Comparison of ENCODE assay signal across 10 mouse cellular contexts in genomic region chr4:45765121-45765564, GRCm38 (mm10). TPM values are rescaled to one million over a fixed set of nuclear protein-coding genes. Genes with fewer than 3 reads are reported as not detected.
DNase-seq lines count a peak whose midpoint lies in the region; ATAC-seq and TF ChIP-seq lines count a peak whose summit lies in the region.
"Had no signal": no experiment of that assay in that cellular context is flagged by ENCODE, and none has a peak within 500 bp of the region (broad histone marks: within the 10 kb centered on the region; RNA-seq: fewer than 3 reads in every experiment).

No protein-coding gene starts in this region.

- no peak for TF ChIP-seq CTCF in lung, embryonic 14.5 days (IDR thresholded peaks at IDR 0.05; ENCODE audit: low read depth)
- no peak for TF ChIP-seq CTCF in lung, adult 2 months (IDR thresholded peaks at IDR 0.05; ENCODE audit: insufficient read depth, low read length)

- TF ChIP-seq POLR2A in lung, adult 2 months (IDR thresholded peaks at IDR 0.05; ENCODE audit: borderline replicate concordance, extremely low read depth, low read depth, low read length) = no peak

- peaks cover 46% of the 10 kb centered on the region for H3K4me1 ChIP-seq in lung, embryonic 14.5 days (ENCODE audit: insufficient read depth)
- H3K4me1 ChIP-seq in lung, adult 2 months (ENCODE audit: control insufficient read depth, insufficient read depth, low read length) = peaks cover 4% of the 10 kb centered on the region
- H3K4me1 ChIP-seq in forebrain, embryonic 14.5 days (ENCODE audit: control insufficient read depth, insufficient read depth, low read length) = peaks cover 67% of the 10 kb centered on the region
- H3K4me1 ChIP-seq in limb, embryonic 12.5 days (replicated peaks) = peaks cover 37% of the 10 kb centered on the region
- peaks cover 55% of the 10 kb centered on the region for H3K4me1 ChIP-seq in stomach, embryonic 15.5 days

- H3K27me3 ChIP-seq in lung, embryonic 14.5 days (ENCODE audit: insufficient read depth, low read length) = peaks cover 10% of the 10 kb centered on the region
- H3K27me3 ChIP-seq in forebrain, embryonic 14.5 days (replicated peaks; ENCODE audit: control insufficient read depth, insufficient read depth, low read length) = no peaks in the 10 kb centered on the region
- H3K27me3 ChIP-seq in limb, embryonic 12.5 days = peaks cover 74% of the 10 kb centered on the region
- H3K27me3 ChIP-seq in stomach, embryonic 15.5 days (replicated peaks) = 0 out of 2 replicates have a peak, but pooled peaks cover 7% of the 10 kb centered on the region

- 7% methylated on average over 16 of the region's 16 CpGs for WGBS in lung, embryonic 14.5 days
- 23% methylated on average over 16 of the region's 16 CpGs for WGBS in lung, adult 2 months
- WGBS in forebrain, embryonic 14.5 days = under 1% methylated on average over 16 of the region's 16 CpGs
- 2% methylated on average over 16 of the region's 16 CpGs for WGBS in limb, embryonic 12.5 days
- 7% methylated on average over 16 of the region's 16 CpGs for WGBS in stomach, embryonic 15.5 days

- no peak for ATAC-seq in lung, embryonic 14.5 days (ENCODE audit: insufficient read depth)
- 0 out of 2 replicates have a peak, but pooled peaks have one; percentile 37 for ATAC-seq in forebrain, embryonic 14.5 days
- ATAC-seq in limb, embryonic 12.5 days (ENCODE audit: insufficient number of reproducible peaks, insufficient read depth, low FRiP score, low TSS enrichment, low read depth) = no peak
- ATAC-seq in stomach, embryonic 15.5 days (ENCODE audit: insufficient read depth, low FRiP score, low read depth) = no peak
- no peak for ATAC-seq in cerebellum, adult (ENCODE audit: insufficient number of reproducible peaks, low FRiP score, low TSS enrichment)

- DNase-seq in lung, embryonic 14.5 days = no peak
- DNase-seq in lung, adult 2 months = no peak
- peak; percentile 49 for DNase-seq in forebrain, embryonic 14.5 days (ENCODE audit: low spot score)
- DNase-seq in cerebellum, adult 11-12 months = no peak
- DNase-seq in adrenal gland, adult 8-10 months = no peak
- DNase-seq: cerebellum, adult 9-11 months; lung, postnatal 14 days had no signal

- H3K9ac ChIP-seq in lung, embryonic 14.5 days = peak overlapping the region; percentile 18; the same call in 1 of the 2 replicates
- peak overlapping the region; percentile 46 for H3K9ac ChIP-seq in forebrain, embryonic 14.5 days (ENCODE audit: low read length)
- H3K9ac ChIP-seq in limb, embryonic 12.5 days (replicated peaks) = 0 out of 2 replicates have a peak overlapping the region, but pooled peaks have one; percentile 23
- no peak overlapping the region for H3K9ac ChIP-seq in stomach, embryonic 15.5 days

- H3K4me2 ChIP-seq in lung, embryonic 14.5 days = peak overlapping the region; percentile 43
- H3K4me2 ChIP-seq in forebrain, embryonic 14.5 days (ENCODE audit: low read length) = peak overlapping the region; percentile 38
- peak overlapping the region; percentile 47 for H3K4me2 ChIP-seq in limb, embryonic 12.5 days
- H3K4me2 ChIP-seq in stomach, embryonic 15.5 days = peak overlapping the region; percentile 28

- H3K27ac ChIP-seq in lung, embryonic 14.5 days (ENCODE audit: low read depth) = no peak overlapping the region
- peak overlapping the region; percentile 72 for H3K27ac ChIP-seq in forebrain, embryonic 14.5 days (ENCODE audit: low read depth, low read length)
- no peak overlapping the region for H3K27ac ChIP-seq in limb, embryonic 12.5 days
- H3K27ac ChIP-seq in stomach, embryonic 15.5 days = no peak overlapping the region

- no peaks in the 10 kb centered on the region for H3K9me3 ChIP-seq in lung, embryonic 14.5 days (ENCODE audit: low read depth, low read length)
- H3K9me3 ChIP-seq in forebrain, embryonic 14.5 days (replicated peaks; ENCODE audit: control insufficient read depth, low read length) = no peaks in the 10 kb centered on the region
- no peaks in the 10 kb centered on the region for H3K9me3 ChIP-seq in limb, embryonic 12.5 days
- H3K9me3 ChIP-seq in stomach, embryonic 15.5 days = no peaks in the 10 kb centered on the region

- H3K36me3 ChIP-seq in lung, embryonic 14.5 days (ENCODE audit: insufficient read depth) = no peaks in the 10 kb centered on the region
- H3K36me3 ChIP-seq in forebrain, embryonic 14.5 days (ENCODE audit: control insufficient read depth, insufficient read depth, low read length) = no peaks in the 10 kb centered on the region
- H3K36me3 ChIP-seq in limb, embryonic 12.5 days = no peaks in the 10 kb centered on the region
- H3K36me3 ChIP-seq in stomach, embryonic 15.5 days = no peaks in the 10 kb centered on the region

- no peak overlapping the region for H3K4me3 ChIP-seq in lung, embryonic 14.5 days (ENCODE audit: low read depth, low read length)
- H3K4me3 ChIP-seq in lung, adult 2 months (replicated peaks; ENCODE audit: extremely low read depth, low read depth, low read length) = no peak overlapping the region
- H3K4me3 ChIP-seq in forebrain, embryonic 14.5 days (ENCODE audit: low read depth, low read length) = no peak overlapping the region
- H3K4me3 ChIP-seq in limb, embryonic 12.5 days (replicated peaks) = peak overlapping the region; percentile 17
- H3K4me3 ChIP-seq in stomach, embryonic 15.5 days (replicated peaks) = no peak overlapping the region

RNA-seq across cellular contexts. Expression of gene Aldh1b1, which starts 33.7 kb away (rescaled TPM):
- polyA plus RNA-seq in lung, embryonic 14.5 days (2014; fragmentation: Nextera tagmentation; extraction: Ambion mirVana) = 0.83 and 2.6 TPM in 2 replicates
- polyA plus RNA-seq in lung, adult 2 months (2012; rRNA removed) = 3.1 and 3.9 TPM in 2 replicates
- polyA plus RNA-seq in forebrain, embryonic 14.5 days (2014; fragmentation: Nextera tagmentation; extraction: Ambion mirVana) = 14.0 and 16.4 TPM in 2 replicates
- polyA plus RNA-seq in limb, embryonic 12.5 days (2016; fragmentation: Nextera tagmentation; extraction: Ambion mirVana) = 1.2 and 1.3 TPM in 2 replicates
- 127 and 187 TPM in 2 replicates for polyA plus RNA-seq in stomach, embryonic 15.5 days (2015; fragmentation: Nextera tagmentation; extraction: Ambion mirVana)
- total RNA-seq in adrenal gland, adult 8-10 months (2022) = 10 to 100 TPM; 39.2 to 46.2 (median 41.9) TPM
